Mouse (Mus musculus): Measurements from ENCODE around the gene Vash1.

DNA sequence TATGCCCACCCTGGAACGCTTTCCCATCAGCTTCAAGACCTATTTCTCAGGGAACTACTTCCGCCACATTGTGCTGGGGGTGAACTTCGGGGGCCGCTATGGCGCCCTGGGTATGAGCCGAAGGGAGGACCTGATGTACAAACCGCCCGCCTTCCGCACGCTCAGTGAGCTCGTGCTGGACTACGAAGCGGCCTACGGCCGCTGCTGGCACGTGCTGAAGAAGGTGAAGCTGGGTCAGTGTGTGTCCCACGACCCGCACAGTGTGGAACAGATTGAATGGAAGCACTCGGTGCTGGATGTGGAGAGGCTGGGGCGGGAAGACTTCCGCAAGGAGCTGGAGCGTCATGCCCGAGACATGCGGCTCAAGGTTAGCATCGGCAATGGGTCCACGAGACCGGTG lies 10.4 kb downstream of the Vash1 start:
- TF ChIP-seq CTCF (IDR thresholded peaks at IDR 0.05) (no peak), POLR2A (IDR thresholded peaks at IDR 0.05; ENCODE audit: insufficient read depth, low read depth, low read length) (no peak), EP300 (IDR thresholded peaks at IDR 0.05; ENCODE audit: insufficient read depth, low read depth, low read length) (no peak)
